Mouse (Mus musculus) erythroid progenitor cell, adult 5-6 weeks (primary cell): ENCODE results near the gene Ak4. TPM values are rescaled to one million over a fixed set of nuclear protein-coding genes. Genes with fewer than 3 reads are reported as not detected.
"Not testable (repeated sequence)": the region's sequence is repeated elsewhere in the genome, so short reads cannot be mapped to it uniquely, and the experiment has no call there.

Experiments
- ATAC-seq: replicated peaks from 2 replicates; pipeline ENCODE4 v1.8.0; 2016; ENCODE audit warnings: moderate number of reproducible peaks, mild to moderate bottlenecking, moderate TSS enrichment, inconsistent platforms; ENCODE audit not compliant: poor library complexity, low FRiP score, severe bottlenecking
- total RNA-seq, 2 experiments: library from RNA; stranded (forward) in 1 of 2; stranded (reverse) in 1 of 2; fragments of 150-400 nt in 1 of 2; fragments of 186-747, 209-891 nt in 1 of 2; gene quantifications; 2 replicates each; pipeline versions ENCODE4 v1.2.3 to v1.2.4; 2015 to 2017; ENCODE audit warnings: low replicate concordance in 2 of 2

The Ak4 gene
- total RNA-seq (2015; ENCODE audit: low replicate concordance) (0.42 and 0.72 TPM in 2 replicates), total RNA-seq (2017; ENCODE audit: low replicate concordance) (0.13 TPM in 1 of 2 replicates, not detected in the other)

DNA sequence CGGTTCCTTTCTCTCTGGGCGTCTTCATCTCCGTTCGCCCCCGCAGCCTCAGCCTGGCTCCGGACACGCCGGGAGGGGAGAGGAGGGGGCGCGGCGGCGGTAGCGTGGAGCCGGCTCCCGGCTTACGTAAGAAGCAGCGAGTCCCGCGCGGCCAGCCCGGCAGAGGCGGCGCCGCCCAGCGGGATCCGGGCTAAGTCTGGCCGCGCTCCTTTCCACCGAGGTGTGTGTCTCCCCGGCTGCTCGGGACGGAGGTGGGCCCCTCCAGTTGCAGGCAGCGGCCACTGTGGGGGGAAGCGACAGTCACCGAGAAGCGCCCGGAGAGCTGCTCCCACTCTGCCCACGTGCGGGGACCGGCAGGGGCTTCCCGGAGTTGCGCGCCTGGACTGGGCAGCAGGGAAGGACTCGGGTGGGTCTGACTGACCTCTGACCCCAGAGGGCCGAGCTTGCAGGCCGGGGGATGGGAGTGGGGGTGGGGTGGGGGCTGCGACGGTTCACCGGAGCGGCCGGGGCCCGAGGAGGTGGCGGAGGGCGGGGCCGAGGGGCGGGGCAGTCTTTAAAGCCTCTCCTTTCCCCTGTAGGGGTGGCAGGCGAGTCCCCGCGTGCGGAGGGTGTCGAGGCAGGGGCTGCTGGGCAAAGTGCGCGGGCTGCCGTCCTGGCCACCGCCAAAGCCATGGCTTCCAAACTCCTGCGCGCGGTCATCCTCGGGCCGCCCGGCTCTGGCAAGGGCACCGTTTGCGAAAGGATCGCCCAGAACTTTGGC lies at the start of gene Ak4:
Gene Ak4 (plus strand): TSS at position 127 of the 760 bp plus-strand sequence.
- no peak for ATAC-seq

DNA sequence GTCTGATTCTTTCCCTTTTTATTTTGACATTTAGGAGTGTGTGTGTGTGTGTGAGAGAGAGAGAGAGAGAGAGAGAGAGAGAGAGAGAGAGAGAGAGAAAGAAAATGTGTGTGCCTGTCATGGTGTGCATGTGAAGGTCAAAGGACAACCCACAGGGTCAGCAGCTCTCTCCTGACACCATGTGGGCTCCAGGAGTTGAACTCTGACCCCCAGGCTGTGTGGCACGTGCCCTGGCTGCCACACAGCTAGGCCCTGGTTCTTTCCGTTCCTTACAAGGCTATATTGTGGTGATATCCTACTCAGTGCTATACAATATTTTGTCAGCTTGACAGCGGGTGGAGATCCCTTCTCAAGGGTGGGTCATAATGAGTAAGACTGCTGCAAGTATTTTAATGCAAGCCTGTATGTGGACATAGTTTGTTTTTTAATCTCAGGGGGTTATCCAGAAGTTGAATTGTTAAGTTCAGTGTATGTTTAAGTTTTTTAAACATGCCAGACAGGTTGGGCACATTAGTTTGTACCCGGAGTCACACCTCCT lies 49.3 kb upstream of the Ak4 start:
- no peak for ATAC-seq

DNA sequence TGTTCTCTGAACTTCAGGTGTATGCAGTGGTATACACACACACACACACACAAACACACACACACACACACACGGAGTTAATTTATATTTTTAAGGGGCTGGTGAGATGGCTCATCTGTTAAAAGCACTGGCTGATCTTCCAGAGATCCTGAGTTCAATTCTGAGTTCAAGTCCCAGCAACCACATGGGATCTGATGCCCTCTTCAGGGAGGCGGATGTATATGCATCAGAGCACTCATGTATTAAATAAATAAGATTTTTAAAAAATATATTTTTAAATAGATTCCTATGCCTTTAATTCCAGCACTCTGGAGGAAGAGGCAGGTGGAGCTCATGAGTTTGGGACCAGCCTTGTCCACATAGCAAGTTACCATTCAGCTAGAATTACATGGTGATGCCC lies 46.8 kb upstream of the Ak4 start:
- no peak for ATAC-seq

DNA sequence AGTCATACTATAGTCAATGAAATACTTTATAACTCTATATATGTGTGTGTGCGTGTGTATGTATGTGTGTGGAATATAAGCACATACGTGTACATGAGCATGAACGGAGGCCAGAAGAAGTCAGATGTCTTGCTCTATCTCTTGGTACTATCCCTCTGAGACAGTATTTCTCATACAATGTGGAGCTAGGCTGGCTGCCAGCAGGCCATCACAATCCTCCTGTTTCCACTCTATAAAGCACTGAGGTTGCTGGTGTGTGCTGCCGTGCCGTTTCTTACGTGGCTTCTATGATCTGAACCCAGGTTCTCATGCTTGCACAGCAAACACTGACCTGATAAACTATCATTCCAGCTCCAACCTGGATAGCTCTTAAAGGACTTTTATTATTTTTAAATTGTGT lies 46.3 kb upstream of the Ak4 start:
- ATAC-seq: no peak

DNA sequence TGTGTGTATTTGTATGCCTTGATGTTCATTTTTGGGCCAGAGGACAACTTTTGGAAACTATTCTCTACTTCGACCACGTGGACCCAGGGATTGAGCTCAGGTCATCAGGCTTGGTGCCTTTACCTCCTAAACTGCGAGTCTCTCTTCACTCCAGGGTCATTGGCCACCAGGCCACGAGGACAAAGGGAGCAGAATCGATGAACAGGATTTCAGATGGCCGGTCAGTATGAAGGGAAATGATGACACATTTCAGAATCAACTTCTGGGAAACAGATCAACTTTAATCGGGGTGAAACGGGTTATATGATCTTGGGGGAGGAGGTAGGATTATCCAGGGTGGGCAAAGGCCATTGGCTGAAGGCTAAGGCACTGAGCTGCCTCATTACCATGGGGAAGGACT lies 45.0 kb upstream of the Ak4 start:
- no peak for ATAC-seq

DNA sequence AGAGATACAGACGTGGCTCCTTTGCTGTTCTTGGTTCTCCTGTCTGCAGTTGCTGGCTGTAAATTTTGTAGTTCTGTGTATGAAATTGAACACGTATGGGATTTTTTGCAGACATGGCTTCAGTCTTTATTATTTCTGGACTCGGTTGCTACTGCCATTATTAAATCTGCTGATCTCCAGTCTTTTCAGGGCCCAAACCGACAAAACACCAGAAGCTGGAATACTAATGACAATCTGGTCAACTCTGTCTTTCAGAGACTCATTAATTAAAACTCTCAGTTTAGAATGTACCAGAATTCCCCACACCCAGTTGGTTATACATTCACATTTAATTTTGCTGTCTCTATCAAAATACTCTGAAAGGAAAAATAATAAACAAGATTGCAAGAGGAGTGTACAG lies 42.2 kb upstream of the Ak4 start:
- ATAC-seq: no peak

DNA sequence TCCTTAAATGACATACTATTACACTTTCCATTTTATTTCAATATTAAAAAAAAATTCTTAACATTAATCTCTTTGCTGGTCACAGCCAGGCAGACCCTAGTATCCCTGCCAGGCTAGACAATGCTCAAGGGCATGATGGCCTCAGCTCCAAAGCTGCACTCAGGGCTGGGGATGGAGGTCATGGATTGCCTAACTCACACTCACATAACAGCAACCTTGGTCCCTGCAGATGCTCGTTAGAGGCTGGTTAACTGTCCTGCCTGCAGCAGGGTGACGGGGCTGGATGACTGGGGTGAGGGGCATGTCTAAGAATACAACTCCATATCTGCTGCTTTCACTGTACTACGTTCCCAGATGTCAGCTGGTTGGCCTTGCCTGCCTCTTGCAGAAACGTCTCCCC lies 40.8 kb upstream of the Ak4 start:
- no peak for ATAC-seq

DNA sequence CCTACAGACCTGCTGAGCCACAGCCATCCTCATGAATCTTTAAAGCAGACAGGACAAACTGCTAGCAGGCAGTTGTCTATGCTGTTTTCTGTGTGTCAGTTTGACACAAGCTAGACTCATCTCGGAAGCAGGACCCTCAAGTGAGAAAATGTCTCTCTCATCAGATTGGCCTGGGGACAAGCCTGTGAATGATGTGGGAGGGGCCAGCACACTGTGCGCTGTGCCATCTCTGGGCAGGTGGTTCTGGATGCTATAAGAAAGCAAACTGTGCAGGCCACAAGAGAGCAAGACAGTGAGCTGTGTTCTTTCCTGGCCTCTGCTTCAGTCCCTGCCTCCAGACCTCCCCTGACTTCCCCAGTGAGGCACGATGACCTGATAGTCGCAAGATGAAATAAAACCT lies 40.3 kb upstream of the Ak4 start:
- ATAC-seq: 0 out of 2 replicates have a peak, but pooled peaks have one; percentile 10

DNA sequence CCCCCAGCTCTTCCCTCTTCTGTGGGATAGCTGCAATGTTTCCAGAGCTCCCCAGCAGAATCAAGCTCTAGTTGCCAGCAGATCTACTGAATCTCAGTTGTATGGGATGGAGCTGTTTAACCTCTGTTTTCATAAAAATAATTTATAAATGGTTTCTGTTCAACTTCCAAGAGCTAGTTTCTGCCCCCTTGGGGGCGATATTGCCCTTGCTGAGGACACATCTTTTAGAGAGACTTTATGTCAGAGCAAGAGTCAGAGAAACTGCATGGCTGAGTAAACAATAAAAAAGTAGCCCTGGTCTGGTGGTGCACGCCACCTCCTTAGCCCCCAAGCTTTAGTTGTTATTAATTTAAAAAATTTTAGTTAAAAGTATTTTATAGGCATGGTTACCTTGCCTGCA lies 34.1 kb upstream of the Ak4 start:
- no peak for ATAC-seq

DNA sequence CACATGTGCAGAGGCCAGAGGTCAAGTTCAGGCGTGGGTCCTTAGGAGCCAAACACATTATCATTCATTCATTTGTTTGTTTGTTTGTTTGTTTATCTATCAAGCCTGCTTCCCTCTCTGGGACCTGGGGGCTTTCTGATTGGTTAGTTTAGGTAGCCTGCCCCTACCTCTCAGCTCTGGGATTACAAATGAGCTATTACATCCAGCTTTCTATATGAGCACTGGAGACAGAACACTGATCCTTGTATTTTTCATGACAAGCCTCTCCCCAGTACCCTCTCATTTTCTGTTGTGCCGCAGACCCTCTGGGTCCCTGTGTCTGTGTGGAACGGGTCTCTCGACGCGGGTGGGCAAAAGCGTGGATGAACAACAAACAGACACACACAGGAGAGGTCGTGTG lies 30.8 kb upstream of the Ak4 start:
- no peak for ATAC-seq

DNA sequence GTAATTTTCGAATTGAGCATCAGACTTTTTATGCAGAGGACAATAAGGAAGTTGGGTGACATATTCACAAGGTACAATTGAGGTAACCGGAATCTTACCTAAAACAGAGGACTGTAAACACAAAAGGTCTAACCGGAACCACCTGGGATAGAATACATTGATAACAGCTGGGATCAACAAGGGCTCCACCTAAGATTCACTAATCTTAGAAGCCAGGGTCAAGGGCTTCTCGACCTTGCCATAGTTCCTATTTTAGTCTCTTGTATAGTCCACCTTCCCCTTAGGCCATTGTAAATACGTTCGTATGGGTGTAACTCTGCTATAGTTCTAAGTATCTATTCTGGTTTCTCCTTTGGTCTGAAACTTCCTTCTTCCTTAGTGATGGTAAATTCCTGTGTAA lies 30.4 kb upstream of the Ak4 start:
- ATAC-seq: not testable (repeated sequence)

DNA sequence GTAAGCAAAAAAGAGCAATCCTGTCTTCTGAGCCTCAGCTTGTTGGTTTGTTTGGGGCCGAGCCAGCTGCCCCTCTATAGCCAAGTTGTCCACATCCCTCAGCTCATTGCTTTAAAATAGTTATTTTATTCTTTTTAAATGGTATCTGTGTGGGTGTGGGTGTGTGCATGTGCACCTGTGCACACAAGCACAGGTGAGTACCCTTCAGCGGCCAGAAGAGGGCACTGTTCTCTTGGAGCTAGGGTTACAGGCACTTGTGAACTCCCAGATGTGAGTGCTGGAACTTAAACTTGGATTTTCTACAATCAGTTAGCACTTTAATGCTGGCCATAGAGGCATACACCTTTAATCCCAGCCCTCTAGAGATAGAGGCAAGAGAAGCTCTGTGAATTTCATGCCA lies 26.8 kb upstream of the Ak4 start:
- no peak for ATAC-seq

DNA sequence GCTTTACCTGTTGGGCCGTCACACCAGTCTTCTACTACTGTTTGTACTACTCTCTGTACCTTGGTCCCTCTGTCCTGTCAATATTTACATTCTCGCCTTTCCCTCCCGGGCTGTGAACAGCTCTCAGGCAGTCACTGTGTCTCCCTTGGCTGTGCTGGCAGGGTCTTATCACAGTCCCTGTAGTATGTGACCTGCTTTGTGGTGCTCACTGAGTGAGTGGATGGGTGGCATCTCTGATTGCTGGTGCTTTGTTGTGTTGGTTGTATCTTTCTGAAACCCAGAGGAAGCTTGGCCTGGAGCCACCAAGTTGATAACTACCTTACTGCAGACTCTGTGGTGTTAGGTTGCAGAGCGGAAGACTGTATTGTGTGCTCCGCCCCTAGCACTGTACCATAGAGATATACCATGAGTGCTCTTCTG lies 25.8 kb upstream of the Ak4 start:
- no peak for ATAC-seq

DNA sequence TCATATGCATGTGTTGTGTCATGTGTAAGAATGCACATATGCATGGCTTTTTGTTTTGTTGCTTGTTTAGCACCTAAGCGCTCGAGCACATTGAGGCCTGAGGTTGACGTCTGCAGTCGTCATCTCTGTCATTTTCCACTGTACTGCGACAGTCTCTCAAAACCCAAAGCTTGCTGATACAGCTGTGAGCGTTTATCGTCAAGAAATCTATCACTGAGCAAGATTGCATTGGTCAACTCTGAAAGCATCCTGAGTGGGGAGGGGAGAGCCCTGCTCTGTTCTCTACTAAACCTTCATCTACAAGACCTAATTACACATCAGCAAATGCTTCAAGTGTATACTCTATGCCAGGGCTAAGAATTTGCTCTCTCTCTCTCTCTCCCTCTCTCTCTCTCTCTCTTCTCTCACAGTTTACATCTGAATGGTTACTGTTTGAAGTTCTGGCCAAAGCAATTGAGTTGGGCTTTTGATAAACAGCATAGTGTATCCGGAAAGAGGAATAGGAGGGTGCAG lies 24.0 kb upstream of the Ak4 start:
- ATAC-seq: no peak

DNA sequence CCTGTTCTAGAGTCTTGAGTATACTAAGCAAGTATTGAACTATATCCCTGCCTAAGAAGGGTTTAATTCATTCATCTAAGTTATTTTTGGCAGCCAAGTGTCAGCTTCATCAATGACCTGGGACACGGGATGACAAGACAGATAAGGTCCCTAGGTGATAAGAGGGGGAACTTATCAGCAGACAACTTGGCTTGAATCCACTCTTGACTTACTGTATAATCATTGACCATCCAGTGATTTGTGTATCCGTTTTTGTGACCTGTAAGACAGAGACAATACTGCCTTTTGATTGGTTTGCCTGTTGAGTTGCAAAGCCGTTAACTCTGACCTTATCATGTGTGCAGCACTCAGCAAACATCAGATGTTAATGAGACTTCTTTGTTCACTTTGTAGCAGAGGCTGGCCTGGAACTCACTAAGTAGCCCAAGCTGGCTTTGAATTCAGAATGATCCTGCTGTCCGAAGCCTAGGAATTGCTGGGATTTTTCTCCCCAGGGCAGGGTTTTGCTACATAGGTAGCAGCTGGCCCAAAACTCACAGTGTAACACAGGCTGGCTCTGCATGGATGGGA lies 19.0 kb upstream of the Ak4 start:
- no peak for ATAC-seq

DNA sequence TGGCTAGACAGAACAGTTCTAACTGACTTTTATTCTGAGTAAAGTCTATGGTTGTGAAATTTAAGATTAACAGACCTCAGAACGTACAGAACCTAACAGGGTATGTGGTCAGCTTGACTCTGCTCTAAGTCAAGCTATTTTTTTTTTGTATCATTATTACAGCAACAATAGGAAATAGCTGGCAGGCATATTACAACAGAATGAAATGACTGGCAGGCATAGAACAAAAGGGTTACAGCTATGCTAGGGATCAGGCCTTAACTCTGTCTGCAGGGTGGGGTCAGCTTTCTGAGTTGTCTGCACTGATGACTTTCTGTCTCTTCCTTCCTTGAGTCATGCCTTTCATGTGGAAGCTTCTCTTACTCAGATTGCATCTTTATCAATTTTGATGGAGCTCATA lies 17.1 kb upstream of the Ak4 start:
- ATAC-seq: no peak

DNA sequence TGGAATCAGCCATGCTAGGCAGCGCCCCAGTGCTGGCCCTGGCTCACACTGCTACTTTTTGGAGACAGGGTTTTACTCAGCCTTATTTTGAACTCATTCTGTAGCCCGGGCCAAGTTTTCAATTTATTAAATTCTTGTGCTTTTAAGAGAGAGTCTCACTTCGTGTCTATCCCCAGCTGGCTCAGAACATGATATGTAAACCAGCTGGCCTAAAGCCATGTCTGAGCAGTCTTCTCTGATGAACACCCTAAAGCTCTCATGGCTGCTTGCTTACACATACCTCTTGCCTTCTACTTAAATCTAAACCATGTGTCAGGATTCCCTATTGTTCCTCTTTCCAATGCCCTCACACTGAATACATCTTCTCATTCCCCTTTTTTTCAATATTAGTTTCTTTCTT lies 14.2 kb upstream of the Ak4 start:
- ATAC-seq: no peak

DNA sequence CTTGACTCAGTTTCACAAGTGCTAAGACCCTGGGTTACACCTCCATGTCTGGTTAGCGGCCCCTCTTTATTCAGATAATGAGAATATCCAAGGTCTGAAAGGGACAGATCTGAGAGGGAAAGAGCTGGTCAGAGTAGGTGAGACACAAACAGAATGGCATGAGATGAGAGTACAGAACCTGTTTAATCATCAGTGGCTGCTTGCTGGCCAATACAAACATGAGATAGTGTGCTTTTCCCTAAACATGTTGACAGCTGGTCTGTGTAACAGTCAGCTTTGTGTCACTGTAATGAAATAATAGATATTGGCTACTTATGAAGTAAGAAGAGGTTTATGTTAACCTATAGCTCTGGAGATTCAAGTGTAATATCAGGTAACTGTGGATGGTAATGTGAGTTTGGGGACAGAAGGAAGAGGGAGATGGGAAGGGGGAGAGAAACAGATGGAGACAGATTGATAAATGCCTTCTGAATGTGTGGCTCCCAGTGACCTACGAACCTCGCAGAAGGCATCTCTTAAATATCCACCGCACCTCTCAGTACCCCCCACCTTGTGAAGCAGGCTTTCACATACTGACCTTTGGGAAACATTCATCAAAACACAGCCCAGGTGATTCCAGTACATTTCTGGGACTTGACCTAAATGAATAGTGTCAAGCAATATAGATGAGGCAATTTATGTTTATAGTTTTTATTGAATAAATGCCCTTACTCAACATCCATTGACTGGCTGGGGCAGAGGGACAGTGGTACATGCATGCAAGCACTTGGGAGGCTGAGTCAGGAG lies 12.5 kb upstream of the Ak4 start:
- no peak for ATAC-seq

DNA sequence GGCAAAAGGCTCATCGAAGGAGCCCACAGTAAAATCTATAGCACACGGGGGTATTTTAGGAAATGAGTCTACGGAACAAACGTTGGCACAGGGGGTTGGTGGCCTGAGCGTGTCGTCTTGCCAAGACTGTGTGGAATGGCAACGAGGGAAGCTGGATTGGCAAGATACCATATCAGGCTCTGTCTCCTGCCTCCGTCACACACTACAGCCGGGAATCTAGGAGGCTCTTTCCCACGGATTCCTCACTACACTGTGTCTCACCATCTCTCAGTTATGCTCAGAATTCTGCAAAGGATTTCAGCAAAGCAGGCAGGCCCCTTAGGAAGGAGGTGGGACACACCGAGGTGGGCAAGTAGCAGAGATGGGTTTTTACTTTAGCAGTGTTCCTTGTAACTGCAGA lies 2.1 kb upstream of the Ak4 start:
- ATAC-seq: no peak
